Mouse (Mus musculus): ENCODE measurements at regions not wholly inside any gene's neighbourhood (a gene's known extent, or its start where the extent isn't known, plus 50 kb on each side); places are given as distances from the start of the nearest gene placed in this dataset.
A peak's percentile ranks its signal among the peaks of the same experiment; 100 is the strongest.

GRCm38 (mm10) chr2:173453569-173454405 is 68.6 kb upstream of the 1700021F07Rik start:
- peak; percentile 84 for DNase-seq (ENCODE audit: low read depth, low spot score)

DNA sequence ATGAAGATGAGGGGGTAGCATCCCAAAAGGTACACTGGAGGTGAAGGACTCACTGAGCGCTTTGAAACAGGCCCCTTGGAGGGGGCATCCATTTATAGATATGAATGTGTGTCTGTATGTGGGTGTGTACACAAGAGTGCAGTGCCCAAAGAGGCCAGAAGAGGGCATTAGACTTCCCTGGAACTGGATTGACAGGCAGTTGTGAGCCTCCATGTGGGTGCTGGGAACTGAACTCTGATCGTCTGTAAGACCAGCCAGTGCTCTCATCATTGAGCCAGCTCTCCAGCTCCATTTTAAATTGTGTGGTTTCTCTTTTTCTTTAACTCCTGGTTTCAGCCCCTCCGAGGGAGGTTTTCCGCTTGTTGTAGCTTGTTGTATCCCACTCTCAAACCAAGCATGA is 67.6 kb upstream of the 1700021F07Rik start:
- peak; percentile 53 for DNase-seq (ENCODE audit: low read depth, low spot score)

DNA sequence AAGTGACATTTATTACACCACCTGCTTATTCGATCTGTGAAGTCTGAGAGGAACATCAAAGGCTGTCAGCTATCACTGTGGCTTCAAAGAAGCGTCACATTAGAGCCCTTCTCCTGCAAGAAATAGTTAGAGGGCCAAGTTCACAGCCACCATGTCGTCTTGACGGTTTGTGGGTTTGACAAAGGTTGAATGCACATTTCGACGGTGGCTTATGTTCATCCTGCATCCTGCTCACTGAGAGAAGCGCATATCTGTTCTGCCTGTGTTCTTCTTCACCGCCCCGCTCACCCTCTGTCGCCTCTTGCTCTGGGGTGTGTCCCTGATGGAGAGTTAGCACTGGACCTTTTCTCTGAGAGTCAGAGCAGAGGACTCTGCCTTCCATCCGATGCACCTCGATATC is 67.2 kb upstream of the 1700021F07Rik start:
- DNase-seq (ENCODE audit: low read depth, low spot score), result peak; percentile 62

GRCm38 (mm10) chr2:173456083-173456482 is 66.3 kb upstream of the 1700021F07Rik start:
- peak; percentile 66 for DNase-seq (ENCODE audit: low read depth, low spot score)

- no peak for DNase-seq (ENCODE audit: low read depth, low spot score)
Measured at GRCm38 (mm10) chr2:173456924-173457623, 65.3 kb upstream of the 1700021F07Rik start.

GRCm38 (mm10) chr2:173457624-173458320 is 64.6 kb upstream of the 1700021F07Rik start:
- DNase-seq (ENCODE audit: low read depth, low spot score), result no peak

DNA sequence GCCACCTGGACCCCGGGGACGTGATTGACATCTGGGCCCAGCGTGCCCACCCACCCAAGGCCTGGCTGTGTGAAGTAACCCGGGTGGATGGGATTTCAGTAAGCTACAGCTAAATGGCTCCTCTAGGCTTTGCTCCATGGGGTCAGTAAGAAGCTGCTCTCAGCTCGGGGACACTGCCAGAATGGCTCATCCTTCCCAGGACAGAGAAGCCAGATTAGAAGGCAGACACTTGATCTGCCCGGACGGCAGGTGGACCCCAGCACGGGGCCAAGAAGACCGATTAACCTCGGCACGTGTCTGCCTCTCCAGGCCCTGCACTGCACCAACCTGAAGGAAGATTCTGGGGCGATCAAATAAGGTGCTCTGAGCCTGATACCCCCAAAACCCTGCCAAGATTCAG is 63.5 kb upstream of the 1700021F07Rik start:
- no peak for DNase-seq (ENCODE audit: low read depth, low spot score)

- DNase-seq (ENCODE audit: low read depth, low spot score), result no peak
Measured at GRCm38 (mm10) chr2:173463313-173463712, 59.1 kb upstream of the 1700021F07Rik start.

DNA sequence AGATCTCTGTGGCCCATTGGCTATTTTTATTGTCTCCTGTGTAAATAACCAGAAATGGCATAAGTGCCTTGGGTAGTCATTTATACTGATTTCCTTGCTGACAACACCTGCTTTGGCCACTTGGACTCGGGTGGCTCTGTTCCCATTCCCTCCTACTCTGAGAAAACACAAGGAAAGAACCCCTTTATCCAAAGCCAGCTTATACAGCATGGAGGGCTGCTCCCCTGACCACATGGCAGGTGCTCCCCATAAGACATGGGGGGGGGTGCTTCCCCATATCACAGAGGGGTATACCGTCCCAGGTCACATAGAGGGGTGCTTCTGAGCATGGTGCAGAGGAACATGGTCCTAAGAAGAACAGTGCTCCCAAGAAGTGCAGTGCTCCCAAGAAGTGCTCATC is 57.8 kb upstream of the 1700021F07Rik start:
- DNase-seq (ENCODE audit: low read depth, low spot score), result no peak

GRCm38 (mm10) chr2:173465006-173465620 is 57.3 kb upstream of the 1700021F07Rik start:
- DNase-seq (ENCODE audit: low read depth, low spot score), result no peak

DNA sequence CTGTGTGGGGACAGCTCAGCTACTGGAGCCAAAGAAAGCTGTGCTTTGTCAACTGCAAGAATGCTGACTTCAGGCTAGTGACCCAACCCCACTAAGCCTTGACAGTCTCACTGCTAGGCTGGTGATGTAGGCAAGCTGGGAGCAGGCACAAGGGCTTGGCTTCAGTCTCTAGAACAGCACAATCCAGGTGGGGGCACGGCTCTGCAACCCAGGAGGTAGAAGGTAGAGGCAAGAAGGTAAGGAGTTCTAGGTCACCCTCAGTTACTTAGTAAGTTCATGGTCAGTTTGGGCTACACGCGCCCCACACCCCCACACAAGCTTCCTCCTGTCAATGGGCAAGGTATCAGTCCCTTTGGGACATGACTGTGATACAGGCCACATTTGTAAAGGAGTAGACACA is 54.2 kb upstream of the 1700021F07Rik start:
- DNase-seq (ENCODE audit: low read depth, low spot score), result no peak

GRCm38 (mm10) chr2:173469756-173470155 is 52.6 kb upstream of the 1700021F07Rik start:
- peak; percentile 87 for DNase-seq (ENCODE audit: low read depth, low spot score)
